Mouse (Mus musculus) spleen, postnatal 14 days (tissue): ENCODE data around the gene Hdac11.
"Not testable (repeated sequence)": the region's sequence is repeated elsewhere in the genome, so short reads cannot be mapped to it uniquely, and the experiment has no call there.

Experiments used
- DNase-seq, 2 experiments: peaks; one replicate each; pipeline ENCODE4 v3.0.0; 2021 to 2022; ENCODE audit warnings: low spot score in 2 of 2

Gene Hdac11

DNA sequence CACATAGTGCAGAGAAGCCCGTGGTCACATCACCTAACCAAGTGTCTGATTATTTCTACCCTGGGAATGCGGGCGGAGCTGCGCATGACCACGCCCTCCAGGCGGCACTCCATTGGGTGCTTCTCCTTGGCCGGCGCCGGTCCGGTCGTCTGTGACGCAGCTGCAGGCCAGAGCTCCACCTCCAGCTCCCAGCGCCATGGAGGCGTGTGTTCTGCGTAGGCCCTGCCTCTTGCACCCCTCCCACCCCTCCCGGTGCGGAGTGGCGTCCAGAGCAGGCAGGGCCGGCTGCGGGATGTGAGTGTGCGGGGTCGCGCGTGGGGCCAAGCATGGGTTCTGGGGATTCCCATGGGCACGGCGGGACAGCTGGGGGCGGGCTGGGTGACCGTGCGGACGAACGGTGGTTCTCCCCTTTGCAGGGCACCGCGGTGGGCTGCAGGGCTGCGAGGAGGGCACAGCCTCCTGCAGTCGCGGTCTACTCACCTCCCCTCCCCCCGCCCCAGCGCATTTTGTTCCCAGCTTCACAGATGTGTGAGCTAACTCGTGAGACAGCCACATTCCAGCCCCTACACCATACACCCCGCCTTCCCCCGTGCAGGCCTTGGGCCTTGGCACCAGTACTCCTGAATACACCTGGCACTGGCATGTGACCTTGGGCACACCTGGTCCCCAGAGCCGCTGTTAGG lies at the start of gene Hdac11:
Gene Hdac11 (plus strand): TSS at position 112 of the 683 bp plus-strand sequence.
- DNase-seq, result peak; percentile 78 to 80

DNA sequence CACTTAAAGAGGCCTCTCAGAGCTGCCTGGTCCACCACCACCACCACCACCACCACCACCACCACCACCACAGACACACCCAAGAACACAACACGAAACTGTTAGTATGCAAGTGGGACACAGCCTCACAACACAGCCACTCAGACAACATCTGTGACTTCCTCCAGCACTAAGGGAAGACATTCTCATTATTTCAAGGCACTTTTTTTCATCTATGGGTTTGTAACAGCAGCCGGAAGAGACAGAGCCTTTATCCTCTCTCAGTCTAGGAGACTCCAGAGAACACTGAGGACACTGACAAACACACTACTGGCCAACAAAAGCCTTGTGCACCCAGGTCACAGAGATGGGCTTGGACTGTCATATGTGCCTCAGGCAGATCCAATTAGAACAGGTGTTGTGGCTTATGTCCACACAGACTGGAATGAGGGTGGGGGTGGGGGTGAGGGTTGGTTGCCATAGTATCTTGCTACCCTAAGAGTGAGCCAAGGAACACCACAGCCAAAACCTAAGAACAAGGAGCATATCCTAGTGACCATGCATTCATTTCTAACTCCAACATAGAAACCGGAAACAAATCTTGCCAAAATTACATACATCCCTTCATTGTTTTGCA lies 48.1 kb upstream of the Hdac11 start:
- no peak for DNase-seq

DNA sequence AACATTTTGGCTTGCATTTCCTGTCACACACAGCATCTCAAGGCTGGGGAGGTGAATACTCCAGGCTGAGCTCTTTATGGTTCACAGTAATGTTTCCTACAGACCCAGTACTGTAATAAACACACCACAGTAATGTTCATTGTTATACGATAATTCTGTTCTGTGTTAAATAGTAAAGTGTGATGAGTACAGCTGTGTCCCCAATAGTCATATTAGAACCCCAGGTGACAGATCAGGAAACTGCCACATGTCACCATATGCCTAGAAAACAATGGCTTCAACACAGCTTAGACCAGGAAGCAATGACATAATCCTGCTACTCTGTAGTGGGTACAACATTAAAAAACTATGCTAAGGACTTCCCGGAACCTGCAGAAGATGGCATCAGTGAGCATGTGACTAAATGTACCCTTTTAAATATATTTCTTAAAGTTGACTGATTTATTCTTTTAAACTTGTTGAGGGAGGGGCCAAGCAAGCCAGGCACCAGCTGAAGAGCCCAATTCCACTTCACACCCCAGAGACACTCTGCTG lies 47.5 kb upstream of the Hdac11 start:
- no peak for DNase-seq

DNA sequence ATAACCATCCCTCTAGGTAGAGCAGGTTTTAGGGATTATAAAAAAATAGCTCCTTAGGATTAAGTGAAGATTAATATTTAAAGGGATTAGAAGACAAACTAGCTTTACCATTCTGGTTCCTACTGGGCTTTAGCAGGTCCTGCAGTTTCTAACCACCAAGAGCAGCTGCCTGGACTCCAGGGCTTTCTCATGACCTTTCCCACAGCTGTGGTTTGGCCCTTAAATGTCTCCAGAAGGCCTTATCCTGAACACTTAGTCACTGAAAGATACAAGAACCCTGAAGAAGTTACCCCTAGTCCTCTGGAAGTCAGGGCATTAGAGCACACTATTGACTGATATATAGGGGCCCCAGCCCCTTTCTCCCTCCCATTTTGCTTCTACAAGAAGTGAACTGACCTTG lies 47.0 kb upstream of the Hdac11 start:
- no peak for DNase-seq

DNA sequence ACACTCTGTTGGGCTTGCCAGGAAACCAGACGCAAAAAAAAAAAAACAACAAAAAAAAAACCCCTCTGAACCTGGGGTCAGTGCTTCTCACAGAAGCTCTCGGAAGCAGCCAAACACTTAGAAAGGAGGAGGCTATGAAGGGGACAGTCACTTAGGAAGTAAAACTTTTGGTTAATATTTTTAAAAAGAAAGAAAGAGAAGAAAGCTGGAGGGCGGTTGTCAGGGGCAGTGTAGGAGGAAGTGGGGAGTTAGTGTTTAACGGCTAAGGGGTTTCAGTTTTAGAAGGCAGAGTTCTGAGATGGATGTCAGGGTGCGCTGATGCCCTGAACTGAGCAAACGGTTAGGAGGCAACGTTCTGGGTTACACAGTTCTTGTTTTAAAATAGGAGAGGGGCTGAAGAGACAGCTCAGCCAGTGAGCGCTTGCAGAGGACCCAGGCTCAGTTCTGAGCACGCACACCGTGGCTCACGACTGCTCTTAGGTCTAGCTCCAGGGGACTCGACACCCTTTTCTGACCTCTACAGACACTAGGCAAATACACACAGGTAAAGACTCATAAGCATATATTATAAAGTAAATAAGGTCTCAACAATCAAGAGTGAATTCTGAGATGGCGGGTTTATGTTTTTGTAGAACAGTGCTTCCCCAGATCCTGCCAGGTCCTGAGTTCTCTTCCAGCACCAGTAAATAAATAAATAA lies 46.0 kb upstream of the Hdac11 start:
- peak in 1 of 2 experiments; percentile 12 for DNase-seq

DNA sequence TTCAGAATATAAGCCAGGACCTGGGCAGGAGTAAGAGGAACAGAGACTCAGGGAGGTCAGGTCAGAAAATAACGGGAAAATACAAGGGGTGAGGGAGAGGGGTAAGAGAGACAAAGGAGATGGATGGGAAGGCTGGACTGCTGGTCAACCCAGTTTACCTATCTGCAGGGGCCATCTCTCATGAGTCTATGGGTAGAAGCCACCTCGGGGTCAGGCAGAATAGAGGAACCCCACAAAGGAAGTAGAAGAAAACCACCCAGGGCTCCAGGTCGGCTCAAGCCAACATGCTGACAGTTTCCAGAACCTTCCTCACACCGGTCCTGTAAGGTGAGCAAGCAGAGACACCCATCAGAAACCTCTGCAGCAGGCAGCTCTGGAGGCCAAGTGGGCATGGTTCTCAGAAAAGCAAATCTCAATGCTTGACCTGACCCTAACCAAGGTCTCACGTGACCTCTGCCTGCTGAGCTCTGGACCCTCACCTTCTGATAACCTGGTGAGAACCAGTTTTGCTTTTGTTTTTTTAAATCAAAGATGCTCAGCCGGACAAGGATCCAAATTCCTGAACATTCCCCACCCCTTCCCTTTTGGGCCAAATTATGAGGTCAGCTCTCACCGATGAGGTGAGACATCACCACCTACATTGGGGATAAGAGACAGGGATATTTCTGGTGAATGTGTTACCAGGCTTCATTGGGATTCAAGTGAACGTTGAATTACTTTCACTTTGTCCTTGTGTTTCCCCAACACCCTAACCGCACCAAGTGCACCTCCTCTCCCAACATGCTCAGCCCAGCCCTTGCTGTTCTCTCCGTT lies 45.1 kb upstream of the Hdac11 start:
- peak in 1 of 2 experiments; percentile 11 for DNase-seq

DNA sequence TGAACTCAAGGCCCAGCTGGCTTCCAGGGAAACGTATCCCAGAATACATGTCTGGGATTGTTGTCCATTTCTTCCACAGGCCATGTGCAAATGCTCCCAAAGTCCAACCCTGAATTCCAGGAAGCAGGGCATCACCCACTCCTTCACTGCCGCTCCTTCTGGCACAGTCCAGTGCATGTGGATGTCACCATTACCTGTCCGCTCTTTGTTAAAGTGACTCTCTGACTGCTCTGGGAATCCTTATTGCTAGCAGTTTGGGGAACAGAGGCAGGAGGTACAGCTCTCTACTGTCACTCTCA lies 44.6 kb upstream of the Hdac11 start:
- no peak for DNase-seq

DNA sequence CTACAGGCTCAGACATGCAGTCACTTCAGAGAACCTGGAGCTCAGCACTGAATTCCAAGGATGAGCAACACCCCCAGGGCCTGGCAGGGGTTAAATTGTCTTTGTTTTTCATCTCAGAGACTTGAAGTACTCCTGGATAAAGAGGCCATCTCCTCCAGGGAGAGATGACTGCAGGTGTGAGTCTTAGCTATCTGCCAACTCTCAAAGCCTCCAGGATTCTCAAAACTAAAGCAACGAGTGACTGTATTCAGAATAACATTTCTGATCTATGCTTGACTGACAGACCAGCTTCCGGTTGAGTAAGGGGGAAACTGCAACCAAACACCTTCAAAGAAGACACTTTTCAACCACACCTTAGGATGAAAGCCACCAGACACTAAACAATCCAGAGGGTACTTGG lies 41.7 kb upstream of the Hdac11 start:
- DNase-seq, result no peak

DNA sequence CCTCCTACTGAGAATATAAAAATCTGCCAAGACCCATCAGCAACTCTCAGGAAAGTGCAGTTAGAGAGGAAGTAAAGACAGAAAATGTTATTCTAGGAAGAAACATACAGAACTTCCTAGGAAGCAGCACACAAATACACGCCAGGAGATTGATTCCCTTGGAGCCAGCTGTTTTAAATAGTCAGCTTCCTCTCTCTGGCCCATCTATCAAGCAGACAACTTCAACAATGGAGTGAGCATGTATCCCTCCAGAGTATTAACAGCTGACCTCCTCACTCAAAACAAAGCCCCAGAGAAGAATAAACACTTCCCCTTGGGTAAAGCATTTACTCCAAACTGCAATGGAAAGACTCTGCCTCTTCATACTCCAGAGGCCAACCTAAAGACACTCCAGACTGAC lies 41.3 kb upstream of the Hdac11 start:
- no peak for DNase-seq

DNA sequence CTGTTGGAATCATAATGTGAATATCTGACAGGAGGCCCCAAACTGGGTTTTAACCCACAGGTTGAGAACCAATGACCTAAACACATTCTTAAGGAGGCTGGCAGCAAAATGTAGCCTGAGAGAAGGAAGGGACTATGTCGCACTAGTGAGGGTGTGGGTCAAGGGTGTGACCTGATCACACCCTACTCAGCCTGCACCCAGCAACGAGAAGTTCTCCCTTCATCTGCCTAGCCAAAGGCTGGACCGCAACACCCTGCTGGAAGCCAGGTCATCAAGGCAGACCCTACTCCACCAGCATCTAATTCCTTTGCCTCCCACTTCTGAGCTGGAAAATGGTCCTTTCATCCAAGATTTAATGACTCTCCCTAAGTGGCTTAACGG lies 40.6 kb upstream of the Hdac11 start:
- peak; percentile 41 for DNase-seq

DNA sequence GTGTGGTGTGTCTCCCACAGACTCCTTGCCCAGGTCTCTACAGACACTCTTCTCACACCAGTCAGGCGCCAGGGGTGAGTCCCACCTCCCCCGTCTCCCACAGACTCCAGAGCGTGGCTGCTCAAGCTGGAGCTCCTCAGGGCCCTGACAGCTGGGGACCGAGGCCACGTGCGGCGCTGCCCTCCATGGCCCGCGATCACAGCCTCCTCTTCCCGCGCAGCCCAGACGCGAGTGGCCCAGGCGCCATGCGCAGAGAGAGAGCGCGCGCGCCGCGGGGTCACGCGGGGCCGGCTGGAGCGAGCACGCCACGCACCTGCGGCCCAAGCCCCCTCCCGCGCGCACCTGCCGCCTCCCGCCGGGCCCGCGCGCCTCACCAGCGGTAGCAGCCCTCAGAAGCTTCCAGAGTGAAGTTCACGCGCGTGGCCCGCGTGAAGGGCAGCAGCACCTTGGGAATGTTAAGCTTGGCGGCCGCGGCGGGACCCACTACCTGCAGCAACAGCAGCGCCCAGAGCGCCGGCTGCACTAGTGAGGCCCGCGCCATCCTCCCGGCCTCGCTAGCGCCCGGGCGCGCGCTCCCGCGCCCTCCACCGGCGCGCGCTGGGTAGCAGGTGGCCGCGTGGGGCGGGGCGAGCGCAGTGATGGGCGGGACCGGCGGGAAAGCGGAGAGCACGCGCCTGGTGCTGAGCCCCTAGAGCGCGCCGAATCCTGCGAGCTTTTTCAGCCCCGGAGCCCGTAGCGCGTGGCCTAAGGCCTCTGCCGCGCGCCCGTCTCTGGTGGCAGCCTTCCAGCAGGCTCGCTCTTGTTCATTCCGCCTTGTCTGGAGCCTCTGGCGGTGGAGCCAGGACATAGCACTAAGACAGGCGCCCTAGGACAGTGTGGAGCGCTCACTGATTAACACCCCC lies 40.0 kb upstream of the Hdac11 start, which contains the start of gene Nup210:
Gene Nup210 (minus strand): TSS at position 586 of the 902 bp plus-strand sequence.
- DNase-seq, result peak; percentile 91 to 93

DNA sequence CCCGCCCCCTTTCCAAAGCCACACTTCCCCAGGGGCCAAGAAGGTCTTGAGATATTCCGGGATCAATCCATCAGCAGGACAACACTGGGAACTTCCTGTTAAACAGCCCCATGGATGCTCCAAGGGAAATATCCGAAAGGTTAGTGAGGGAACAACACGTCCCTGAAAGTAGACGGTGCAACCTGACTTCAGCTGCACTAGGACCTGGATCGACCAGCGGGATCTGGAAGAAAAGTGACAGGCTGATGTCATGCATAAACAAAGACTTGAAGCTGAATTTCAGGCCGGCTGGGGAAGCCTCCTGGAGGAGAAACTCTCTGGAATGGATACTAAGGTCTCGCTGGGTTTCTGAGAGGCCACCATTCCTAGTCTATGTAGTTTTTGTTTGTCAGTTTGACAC lies 39.3 kb upstream of the Hdac11 start:
- peak in 1 of 2 experiments; percentile 7 for DNase-seq

DNA sequence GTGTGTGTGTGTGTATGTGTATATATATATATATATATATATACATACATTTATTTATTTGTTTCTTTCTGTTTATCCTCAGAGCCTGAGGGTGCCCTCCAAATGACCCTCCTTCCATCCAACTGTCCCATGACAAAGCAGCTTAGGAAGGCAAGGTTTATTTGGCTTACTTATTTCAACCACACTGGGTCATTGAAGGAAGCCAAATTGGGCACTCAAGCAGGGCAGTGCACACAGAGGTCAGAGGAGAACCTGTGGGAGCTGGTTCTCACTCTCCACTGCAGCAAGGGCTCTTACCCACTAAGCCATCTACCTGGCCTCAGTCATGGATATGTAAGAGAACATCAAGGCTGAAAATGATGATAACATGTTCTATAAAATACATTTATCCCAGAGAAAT lies 37.9 kb upstream of the Hdac11 start:
- no peak for DNase-seq

DNA sequence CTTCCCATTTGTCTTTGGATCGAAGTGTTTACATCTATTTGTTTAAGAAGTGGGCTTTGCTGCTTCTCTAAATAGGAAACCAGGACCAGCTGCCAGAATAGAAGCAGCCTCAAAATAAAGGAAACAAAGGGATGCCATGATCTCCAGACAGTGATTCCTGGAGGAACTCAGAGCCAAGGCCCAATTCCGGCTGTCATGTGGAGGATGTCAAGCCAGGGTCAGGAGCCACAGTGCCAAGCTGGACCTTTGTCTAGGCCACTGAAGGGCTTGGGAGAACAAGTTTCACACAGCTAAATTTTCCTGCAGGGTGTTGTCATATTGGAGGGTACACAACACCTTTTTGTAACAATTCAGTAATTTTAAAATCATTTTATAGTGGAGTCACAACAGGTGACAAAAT lies 36.3 kb upstream of the Hdac11 start:
- DNase-seq, result no peak

DNA sequence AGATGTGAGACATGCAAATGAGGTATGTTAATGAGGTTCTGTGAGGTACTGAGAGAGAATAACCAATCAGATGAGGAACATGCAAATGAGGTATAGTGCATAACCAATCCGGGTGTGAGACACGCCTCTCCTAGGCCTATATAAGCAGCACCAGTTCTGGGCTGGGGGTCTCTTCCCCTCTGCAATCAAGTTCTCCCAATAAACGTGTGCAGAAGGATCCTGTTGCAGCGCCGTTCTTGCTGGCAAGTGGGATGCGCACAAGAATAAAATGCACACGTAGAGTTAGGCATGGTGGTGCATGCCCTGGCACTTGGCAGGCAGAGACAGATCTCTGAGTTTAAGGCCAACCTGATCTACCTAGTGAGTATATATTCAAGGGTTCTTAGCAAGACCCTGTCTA lies 35.4 kb upstream of the Hdac11 start:
- not testable (repeated sequence) for DNase-seq

DNA sequence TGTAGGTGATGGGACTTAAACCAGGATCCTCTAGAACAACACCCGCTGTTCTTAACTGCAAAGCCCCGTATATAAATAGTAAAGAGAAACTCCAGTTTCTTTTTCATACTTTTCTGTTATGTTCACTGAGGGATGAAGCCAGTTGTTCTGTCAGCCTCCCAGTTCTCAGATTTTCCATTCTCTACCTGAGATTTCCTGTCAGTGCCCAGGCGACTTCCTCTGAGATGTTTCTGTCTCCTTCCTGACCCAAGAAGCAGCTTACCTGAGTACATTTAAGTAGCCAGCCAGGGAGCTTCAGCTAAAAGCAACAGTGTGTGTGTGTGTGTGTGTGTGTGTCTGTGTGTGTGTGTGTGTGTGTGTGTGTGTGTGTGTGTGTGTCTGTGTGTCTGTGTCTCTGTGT lies 33.0 kb upstream of the Hdac11 start:
- DNase-seq, result no peak

DNA sequence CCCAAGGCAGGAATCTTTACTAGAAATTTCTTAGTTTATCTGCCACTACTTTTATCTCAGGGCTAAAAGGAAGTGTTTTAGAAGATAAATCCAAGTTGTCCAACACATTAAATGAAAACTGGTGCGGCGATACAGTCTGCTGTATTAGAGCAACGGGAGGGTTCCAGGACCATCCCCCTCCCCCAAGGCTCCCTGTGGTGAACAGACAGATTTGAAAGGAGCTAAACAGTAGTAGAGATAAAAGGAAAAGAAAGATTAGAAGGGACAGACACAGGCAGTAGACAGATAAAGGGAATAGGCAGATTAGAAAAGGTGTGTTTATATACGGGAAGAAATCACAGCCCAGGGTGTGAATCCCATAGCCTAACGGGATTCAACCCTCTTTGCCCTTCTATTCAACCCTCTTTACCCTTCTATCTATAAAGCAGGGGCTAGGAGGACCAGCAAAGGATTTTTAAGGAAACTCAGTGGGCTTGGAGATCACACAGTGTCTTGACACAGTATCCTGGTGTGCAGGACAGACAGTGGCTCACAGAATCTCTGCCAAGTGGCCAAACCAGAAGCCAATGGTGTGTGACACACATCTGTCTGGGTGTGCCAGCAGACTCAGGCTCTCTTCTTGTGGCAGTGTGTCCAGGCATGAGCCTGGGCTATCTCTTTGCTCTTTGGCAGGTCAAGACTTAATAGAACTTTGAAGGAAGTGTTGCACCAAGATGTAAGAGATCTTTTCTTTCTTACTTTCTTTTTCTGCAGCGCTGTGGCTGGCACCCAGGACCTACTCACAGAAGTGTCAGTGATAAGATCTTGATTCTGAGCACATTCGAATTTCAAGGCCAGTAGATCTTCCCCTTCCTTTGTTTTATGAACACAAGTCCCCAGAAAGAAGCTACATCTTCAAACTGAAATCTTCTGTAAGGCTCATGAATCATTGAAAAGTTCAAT lies 31.9 kb upstream of the Hdac11 start:
- no peak for DNase-seq

DNA sequence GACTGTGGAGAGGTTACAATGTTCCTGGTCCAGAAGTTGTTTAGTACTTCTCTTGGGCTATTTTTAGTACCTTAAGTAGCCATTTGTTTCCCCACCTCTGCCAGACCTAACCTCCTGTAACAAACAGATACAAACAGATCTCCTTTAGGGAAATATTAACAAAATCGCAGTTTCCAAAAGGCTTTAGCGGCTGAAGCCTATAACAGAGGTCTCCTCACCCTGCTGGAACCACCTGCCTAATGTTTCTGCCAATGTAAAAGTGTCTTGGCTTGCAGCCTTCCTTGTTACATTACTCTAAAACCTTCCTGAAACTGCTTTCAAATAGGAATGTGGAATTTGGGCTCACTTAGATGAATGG lies 31.3 kb upstream of the Hdac11 start:
- DNase-seq, result no peak

DNA sequence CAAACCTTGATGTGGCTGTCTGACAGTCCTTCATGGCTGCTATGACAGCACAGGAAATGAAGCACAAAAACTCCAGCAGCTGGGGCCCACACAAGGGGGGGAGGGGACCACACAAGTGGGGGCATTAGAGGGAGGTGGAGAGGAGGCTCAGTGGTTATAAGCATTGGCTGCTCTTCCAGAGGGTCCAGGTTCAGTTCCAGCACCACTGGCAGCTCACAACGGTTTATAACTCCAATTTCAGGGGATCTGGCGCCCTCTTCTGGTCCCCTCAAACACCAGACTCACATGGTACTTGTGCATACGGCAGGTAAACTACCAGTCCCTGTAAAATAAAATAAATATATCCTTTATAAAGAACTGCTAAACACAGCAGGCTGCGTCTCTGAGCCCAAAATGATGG lies 27.5 kb upstream of the Hdac11 start:
- no peak for DNase-seq

DNA sequence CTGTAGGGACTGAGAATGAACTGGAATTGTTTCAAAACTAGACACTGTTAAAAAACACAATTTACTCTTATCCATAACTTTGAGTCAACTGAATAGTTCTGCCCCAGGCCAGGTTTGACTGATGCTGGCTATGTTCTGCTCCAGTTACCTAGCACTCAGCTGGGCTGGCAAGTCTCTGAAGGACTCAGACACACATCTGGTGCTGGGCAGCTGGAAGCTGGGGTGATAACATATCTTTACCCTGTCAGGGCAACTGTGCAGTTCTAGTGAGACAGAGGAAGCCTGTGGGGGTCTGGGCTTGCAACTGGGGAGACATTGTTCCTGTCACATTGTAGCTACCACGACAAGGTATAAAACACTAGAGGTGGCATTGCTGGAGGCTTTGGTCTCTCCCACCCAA lies 25.6 kb upstream of the Hdac11 start:
- DNase-seq, result no peak
